Mouse (Mus musculus): ENCODE data around the gene Mageh1.
"Not testable (repeated sequence)": the region's sequence is repeated elsewhere in the genome, so short reads cannot be mapped to it uniquely, and the experiment has no call there.

Gene Mageh1

GRCm38 (mm10) chrX:153037087-153037971 is at the start of gene Mageh1:
TSS of gene Mageh1 (minus strand) at chrX:153037575.
- peak; percentile 76 for DNase-seq

DNA sequence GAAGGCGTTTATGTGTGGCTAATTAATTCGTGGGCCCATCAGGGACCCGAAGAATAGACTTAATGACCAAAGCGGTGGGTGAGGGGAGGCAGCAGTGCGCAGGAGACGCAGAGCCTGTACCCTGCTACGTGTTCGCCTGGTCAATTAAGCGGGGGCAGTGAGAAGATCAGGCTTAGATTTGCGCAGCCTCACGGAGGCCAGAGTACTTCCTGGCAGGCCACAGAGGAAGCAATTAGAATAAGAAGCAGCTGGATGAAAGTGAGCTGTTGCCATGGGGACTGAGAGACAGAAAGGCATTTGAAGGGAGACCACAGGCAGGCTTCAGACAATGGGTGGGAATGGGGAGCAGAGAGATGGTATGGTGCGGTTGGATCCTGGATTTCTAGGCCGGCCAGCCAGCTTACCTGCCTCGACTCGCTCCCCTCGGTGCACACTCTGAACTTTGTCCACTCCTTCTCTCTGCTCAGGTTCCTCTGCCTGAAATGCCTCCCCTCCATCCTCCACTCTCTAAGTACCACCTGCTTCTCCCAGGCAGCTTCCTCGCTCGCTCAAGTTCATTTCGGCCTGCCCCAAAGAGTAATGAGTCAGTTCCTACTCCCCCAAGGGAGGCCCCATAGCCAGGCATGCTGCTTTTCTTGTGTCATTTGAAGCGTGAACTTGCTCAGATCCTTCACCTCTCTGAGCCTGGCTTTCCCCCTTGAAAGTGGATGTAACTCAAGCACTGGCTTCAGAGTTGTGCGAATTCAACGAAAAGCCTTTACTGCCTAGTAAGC is 783 bp upstream of the Mageh1 start:
- DNase-seq, result not testable (repeated sequence)

GRCm38 (mm10) chrX:153031547-153031946 is 5.8 kb downstream of the Mageh1 start:
- DNase-seq, result not testable (repeated sequence)

DNA sequence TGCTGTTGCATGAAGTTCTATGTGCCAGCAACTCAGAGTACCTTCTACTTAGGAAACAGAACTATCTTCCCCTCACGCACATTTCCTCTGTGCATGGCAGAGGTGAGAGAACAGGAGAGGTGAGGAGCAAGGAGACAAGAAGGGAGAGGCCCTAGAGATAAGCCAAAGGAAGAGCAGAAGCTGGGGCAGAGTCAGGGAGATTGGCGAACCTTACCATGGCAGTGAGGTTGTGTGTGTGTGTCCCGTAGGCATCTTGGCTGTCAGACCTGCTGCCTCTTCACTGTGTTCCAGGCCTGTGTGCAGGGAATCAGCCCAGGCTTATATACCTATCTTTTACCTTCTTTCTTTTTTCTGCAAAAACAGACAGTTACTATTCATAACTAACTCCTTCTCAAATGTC is 11.7 kb downstream of the Mageh1 start:
- DNase-seq, result not testable (repeated sequence)

- not testable (repeated sequence) for DNase-seq
Observed at GRCm38 (mm10) chrX:153025255-153025654, 12.1 kb downstream of the Mageh1 start.

DNA sequence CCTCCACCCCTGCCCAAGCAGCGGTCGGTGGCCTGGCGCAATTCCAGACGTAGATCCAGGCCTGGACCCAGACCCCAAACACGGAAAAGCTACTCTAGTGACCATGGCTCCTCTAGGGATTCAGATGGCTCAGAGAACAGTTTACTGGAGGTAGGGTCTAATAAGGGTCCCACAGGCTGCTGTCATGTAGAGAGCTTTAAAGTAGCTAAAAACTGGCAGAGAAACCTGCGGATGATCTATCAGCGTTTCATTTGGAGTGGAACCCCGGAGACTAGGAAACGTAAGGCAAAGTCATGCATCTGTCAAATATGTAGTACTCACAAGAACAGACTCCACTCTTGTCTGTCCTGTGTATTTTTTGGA is 29.7 kb downstream of the Mageh1 start:
- no peak for DNase-seq

DNA sequence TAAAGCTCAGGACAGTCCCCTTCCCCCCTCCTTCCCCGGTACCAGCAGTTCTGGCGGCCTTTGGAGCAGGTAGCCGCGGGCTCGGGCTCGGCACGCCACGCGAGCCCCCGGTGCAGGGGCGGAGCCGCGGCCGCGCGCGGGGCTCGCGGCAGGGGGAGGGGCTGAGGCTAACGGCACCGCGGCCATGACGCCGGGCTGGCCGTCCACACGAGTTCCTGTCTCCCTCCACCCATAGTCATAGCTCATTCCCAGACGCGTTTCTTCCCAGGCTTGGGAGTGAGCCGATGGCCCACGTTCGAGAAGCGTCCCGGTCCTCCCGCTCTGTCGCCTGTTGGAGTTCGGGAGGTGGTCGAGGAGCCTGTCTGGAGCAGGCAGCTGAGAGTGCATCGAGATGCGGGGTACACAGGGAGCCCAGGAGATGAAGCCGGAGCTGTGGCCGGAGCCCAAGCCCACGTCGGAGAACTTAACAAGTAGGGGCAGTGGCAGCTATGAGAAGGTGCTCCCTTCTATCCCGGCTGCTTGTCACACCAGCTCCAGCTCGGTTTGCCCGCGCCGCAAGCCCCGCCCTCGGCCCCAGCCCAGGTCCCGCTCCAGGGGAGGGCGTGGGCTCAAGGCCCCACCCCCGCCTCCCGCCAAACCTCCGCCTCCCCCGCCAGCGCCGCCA is 30.2 kb downstream of the Mageh1 start:
- peak; percentile 56 for DNase-seq

- DNase-seq, result peak; percentile 57
Observed at GRCm38 (mm10) chrX:153006387-153006841, 31.0 kb downstream of the Mageh1 start, which contains the start of gene Usp51. TSS of gene Usp51 (plus strand) at chrX:153006469.

- not testable (repeated sequence) for DNase-seq
Observed at GRCm38 (mm10) chrX:152996105-152996504, 41.3 kb downstream of the Mageh1 start.

GRCm38 (mm10) chrX:152989852-152990251 is 47.5 kb downstream of the Mageh1 start:
- DNase-seq, result not testable (repeated sequence)

Data from cerebellum, adult 8-10 months (tissue).